Mouse (Mus musculus) left cerebral cortex, postnatal 4 days (tissue): ENCODE data around the gene Hoxd11. TPM values are rescaled to one million over a fixed set of nuclear protein-coding genes. Genes with fewer than 3 reads are reported as not detected.

Source experiments
- DNase-seq: peaks from one replicate; pipeline ENCODE4 v3.0.0-alpha.2; 2022
- intact Hi-C: fragments of 180-260 bp; cut with DNase I; formaldehyde crosslinking; loops from one replicate; pipeline ENCODE4 v1.15.1; 2025
- microRNA-seq: library from miRNA; unstranded; fragments of <30 nt; microRNA quantifications from one replicate; pipeline ENCODE4 v1.2.0, GENCODE M21; 2022
- total RNA-seq, 2 experiments: library from RNA; stranded (reverse); gene quantifications; 2 replicates each; pipeline ENCODE4 v1.2.3; 2021

Gene Hoxd11
- total RNA-seq, 2 experiments from 2014 or later: not detected

GRCm38 (mm10) chr2:74726551-74726950 is 47.2 kb downstream of the Hoxd11 start, which contains the start of gene Gm28230:
TSS of gene Gm28230 (plus strand) at chr2:74726728.
- intact Hi-C loops: no loop called here
- DNase-seq: no peak

- DNase-seq: no peak
- intact Hi-C loops: no loop called here
Measured at GRCm38 (mm10) chr2:74726973-74727639, 47.7 kb downstream of the Hoxd11 start.

DNA sequence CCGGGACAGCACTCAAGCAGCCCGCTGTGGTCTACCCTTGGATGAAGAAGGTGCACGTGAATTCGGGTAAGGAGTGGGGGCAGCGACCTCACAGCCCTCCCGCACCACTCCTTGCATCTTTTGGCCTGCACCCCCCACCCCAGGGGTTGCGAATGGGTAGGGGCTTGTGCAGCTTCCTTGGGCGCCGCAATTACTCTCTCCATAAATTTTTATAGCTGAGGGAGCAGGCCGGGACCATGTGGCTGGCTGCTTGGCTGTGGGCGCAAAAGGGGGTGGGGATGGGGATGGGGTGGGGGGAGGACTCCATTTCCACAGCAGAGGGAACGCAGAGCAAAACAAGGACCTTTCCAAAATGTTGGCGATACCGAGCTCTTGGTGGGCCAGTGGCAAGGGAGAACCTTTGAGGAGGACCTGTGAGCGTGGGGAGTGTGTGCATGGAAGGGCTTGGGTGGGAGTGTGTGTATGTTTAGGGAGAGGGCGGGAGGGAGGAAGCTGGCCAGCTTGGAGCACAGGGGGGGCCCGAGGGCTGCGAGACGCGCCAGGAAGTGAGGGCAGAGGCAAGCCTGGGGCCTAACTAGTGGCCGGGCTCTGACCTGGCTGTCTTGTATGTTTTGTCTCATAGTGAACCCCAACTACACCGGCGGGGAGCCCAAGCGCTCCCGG is 48.4 kb downstream of the Hoxd11 start:
- intact Hi-C loops: no loop called here
- no peak for DNase-seq

GRCm38 (mm10) chr2:74728303-74728680 is 48.9 kb downstream of the Hoxd11 start:
- DNase-seq: no peak
- intact Hi-C loops: no loop called here

DNA sequence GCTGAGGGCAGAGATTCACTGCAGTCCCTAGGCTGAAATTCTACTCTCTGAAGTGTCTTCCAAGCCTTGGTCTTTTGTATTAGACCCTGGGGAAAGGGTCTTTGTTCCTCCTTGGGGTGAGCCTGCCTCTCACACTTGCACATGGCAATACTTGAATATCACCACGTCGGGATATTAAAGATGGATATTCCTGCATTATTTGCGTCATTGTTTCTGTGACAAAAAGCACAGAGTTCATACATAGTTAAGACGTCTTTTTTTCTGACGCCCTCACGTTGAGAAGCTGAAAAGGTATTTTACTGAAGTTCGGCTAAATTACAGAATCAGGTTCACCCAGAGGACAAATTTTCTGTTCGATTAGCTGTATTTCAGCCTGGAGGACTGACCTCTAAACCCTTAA is 51.0 kb downstream of the Hoxd11 start:
- no peak for DNase-seq
- intact Hi-C loops: no loop called here

GRCm38 (mm10) chr2:74731055-74731454 is 51.7 kb downstream of the Hoxd11 start:
- DNase-seq: no peak
- intact Hi-C loops: no loop called here

DNA sequence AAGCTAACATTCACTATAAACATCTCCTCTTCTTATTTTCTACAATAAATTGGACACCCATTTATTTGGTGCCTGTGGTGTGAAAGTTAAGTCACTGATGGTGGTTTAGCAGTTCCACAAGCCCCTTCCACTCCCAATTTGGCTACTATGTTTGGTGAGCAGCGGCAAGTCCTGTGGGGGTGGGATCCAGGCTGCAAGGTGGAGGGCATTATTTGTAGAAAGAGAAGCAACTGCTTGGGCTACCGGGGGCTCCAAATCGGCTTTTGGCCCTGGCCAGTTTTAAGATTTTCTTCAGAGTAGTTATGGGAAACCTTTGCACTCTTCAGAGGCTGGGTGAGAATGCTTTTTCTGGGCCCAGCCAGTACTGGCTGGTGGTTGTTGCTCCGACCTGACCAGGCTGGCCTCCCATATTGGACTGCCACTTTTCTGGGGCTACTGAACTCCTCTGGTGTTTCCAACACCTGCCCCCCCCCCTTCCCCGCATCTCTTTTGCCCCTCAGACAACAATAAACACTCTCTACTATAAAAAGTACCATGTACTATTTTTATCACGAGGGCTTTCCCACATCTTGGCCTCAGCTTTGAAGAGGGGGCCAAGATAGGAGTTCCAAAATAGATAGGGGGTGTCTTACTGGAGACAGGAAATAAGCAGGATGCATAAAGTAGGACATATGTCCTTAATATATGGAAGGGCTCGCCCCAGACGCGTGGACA is 52.6 kb downstream of the Hoxd11 start:
- DNase-seq: no peak
- intact Hi-C loops: no loop called here

- intact Hi-C loops: no loop called here
- DNase-seq: no peak
Measured at GRCm38 (mm10) chr2:74732513-74733316, 53.4 kb downstream of the Hoxd11 start.

GRCm38 (mm10) chr2:74733317-74733661 is 53.9 kb downstream of the Hoxd11 start:
- intact Hi-C loops: no loop called here
- no peak for DNase-seq

GRCm38 (mm10) chr2:74733765-74734164 is 54.4 kb downstream of the Hoxd11 start:
- no peak for DNase-seq
- intact Hi-C loops: no loop called here

DNA sequence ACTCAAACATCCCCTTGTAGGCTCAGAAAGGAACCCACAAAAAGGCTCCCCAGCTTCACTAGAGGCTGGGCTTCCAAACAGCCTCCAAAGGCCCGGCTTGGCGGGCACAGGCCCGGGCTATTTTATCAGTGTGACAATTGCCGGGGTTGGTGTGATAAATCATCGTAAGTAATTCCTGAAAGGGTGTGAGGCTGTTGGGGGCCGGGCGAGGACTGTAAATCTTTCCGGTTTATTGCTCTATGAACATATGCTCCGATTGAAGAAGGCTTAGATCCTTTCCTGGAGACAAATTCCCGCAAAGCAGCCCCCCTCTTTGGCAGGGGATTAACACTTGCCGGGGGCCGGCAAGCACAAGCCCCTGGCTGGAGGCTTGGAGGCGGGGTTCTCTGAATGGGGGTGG is 55.1 kb downstream of the Hoxd11 start:
- no peak for DNase-seq
- intact Hi-C loops: no loop called here

DNA sequence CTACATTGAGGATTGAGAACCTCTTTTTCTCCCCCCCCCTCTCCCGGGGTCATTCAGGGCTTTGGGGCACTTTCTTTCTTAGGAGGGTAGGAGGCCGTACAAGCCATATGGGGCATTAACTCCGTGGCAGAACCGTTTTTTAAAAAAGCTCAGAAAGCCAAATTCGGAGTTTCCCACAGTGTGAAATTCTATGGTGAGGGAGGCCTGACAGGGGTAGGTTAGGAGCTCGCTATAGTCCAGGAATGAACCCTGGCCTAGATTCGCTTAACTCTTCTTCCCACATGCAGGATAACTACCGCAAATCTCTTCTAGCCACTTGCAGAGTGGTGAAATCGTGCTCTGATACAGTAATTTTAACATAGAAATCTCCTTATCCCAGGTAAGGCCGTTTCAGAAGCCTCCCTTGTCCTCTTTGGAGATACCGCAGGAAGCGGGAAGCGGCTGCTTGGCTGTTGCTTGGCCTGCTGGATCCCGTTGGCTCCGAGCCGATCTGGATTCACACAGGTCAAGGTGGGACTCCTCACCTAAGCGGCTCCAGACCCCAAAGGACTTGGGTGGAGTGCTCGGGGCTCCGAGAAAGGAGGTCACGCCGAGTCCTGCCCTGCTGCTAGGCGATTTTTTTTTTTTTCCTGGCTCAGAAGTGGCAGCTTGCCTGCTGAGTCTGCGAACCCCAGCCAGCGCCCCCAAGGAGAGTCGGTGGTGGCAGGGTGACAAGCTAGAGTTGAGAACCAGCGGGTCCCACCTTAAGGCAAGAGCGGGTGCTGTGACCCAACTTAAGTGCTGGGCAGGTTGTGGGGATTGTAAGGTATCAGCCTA is 55.8 kb downstream of the Hoxd11 start:
- intact Hi-C loops: no loop called here

GRCm38 (mm10) chr2:74735851-74736687 is 56.7 kb downstream of the Hoxd11 start:
- intact Hi-C loops: no loop called here

More for the DNA sequence above, 55.8 kb downstream of the Hoxd11 start:
- DNase-seq: no peak

More at GRCm38 (mm10) chr2:74735851-74736687, 56.7 kb downstream of the Hoxd11 start:
- no peak for DNase-seq

Small RNA genes within 50 kb of the gene (microRNA-seq; reads per million reads assigned to microRNA genes)
- gene Gm44463 (not detected), gene Mir10b (64.7 reads per million, percentile 47 among the genes with 10 or more reads in this experiment)

Other genes with a start within 250 kb of the Hoxd11 start
- gene Lnpk, start 100.1 kb upstream of the Hoxd11 start, total RNA-seq: 10 to 100 TPM; 57.6 to 61.4 TPM
- gene Evx2, start 20.0 kb upstream of the Hoxd11 start, total RNA-seq: not detected
- not detected for gene Hoxd13, start 11.2 kb upstream of the Hoxd11 start, total RNA-seq
- gene Hoxd12, start 4.5 kb upstream of the Hoxd11 start, total RNA-seq: not detected
- gene Hoxd10, start 12.4 kb downstream of the Hoxd11 start, total RNA-seq: not detected
- gene Hoxd9, start 18.2 kb downstream of the Hoxd11 start, total RNA-seq: not detected
- under 1 TPM; 0.22 to 0.76 TPM for gene Hoxd8, start 25.1 kb downstream of the Hoxd11 start, total RNA-seq
- not detected for gene Hoxd3, start 32.4 kb downstream of the Hoxd11 start, total RNA-seq
- not detected for gene Hoxd4, start 32.4 kb downstream of the Hoxd11 start, total RNA-seq
- gene Gm28230, start 47.2 kb downstream of the Hoxd11 start, total RNA-seq: not detected
- not detected for gene Hoxd1, start 83.4 kb downstream of the Hoxd11 start, total RNA-seq
- gene Mtx2, start 146.2 kb downstream of the Hoxd11 start, total RNA-seq: 10 to 100 TPM; 67.5 to 68.4 TPM